In genomic region chr9:58902869-58903585, GRCm38 (mm10) we compare ENCODE assay signal across 10 mouse cellular contexts.
A peak's percentile ranks its signal among the peaks of the same experiment; 100 is the strongest.
DNase-seq lines count a peak whose midpoint lies in the region; ATAC-seq and TF ChIP-seq lines count a peak whose summit lies in the region.
"Had no signal": no experiment of that assay in that cellular context is flagged by ENCODE, and none has a peak within 500 bp of the region (broad histone marks: within the 10 kb centered on the region; RNA-seq: fewer than 3 reads in every experiment).

No protein-coding gene starts in this region.

- no peak overlapping the region for H3K27ac ChIP-seq in liver, postnatal 0 days (ENCODE audit: low read depth)
- H3K27ac ChIP-seq: limb, embryonic 12.5 days; stomach, embryonic 15.5 days had no signal

- TF ChIP-seq CTCF in liver, postnatal 0 days (IDR thresholded peaks at IDR 0.05; ENCODE audit: low read depth) = peak; percentile 68

- intact Hi-C loops in heart, postnatal 25 days (cut with DNase I) = loop anchor here (5.0 to 10.0 kb wide), 2 partner anchors 369 to 662 kb away; no protein-coding TSS in a partner anchor

- H3K4me2 ChIP-seq in liver, postnatal 0 days (ENCODE audit: low read depth, low read length) = no peak overlapping the region
- H3K4me2 ChIP-seq: limb, embryonic 12.5 days; stomach, embryonic 15.5 days had no signal

- no peaks in the 10 kb centered on the region; the same call in 1 of the 2 replicates for H3K4me1 ChIP-seq in liver, postnatal 0 days (ENCODE audit: insufficient read depth)
- H3K4me1 ChIP-seq: limb, embryonic 12.5 days; stomach, embryonic 15.5 days had no signal

- H3K36me3 ChIP-seq in liver, postnatal 0 days (replicated peaks; ENCODE audit: insufficient read depth, low read length) = no peaks in the 10 kb centered on the region; the same call in 1 of the 2 replicates

- peak; percentile 42 for DNase-seq in heart, adult 8-10 months (ENCODE audit: low spot score)
- DNase-seq in heart, postnatal 25 days (ENCODE audit: low spot score) = no peak
- DNase-seq in A20 (ENCODE audit: low read depth, low spot score) = peak; percentile 70
- peak; percentile 65 for DNase-seq in adrenal gland, postnatal 10 days
- DNase-seq in embryo, embryonic 11.5 days (ENCODE audit: low read depth, low spot score) = peak; percentile 51
- peak; percentile 31 for DNase-seq in hindlimb bud, embryonic 11.5 days (ENCODE audit: extremely low spot score, low read depth, low spot score)
- peak; percentile 57 for DNase-seq in liver, postnatal 0 days
- DNase-seq in spleen, postnatal 4 days (ENCODE audit: low spot score in 2 of 2) = peak; percentile 30 to 68

- no peak for ATAC-seq in liver, postnatal 0 days

- no peaks in the 10 kb centered on the region for H3K9me3 ChIP-seq in liver, postnatal 0 days (ENCODE audit: low read length)
- H3K9me3 ChIP-seq: limb, embryonic 12.5 days; stomach, embryonic 15.5 days had no signal

- WGBS in liver, postnatal 0 days (ENCODE audit: insufficient replicate concordance) = 52% methylated on average over 6 of the region's 6 CpGs

- no peaks in the 10 kb centered on the region for H3K27me3 ChIP-seq in liver, postnatal 0 days (ENCODE audit: insufficient read depth, low read length)
- H3K27me3 ChIP-seq: limb, embryonic 12.5 days; stomach, embryonic 15.5 days had no signal

- TF ChIP-seq EP300 in liver, postnatal 0 days (IDR thresholded peaks at IDR 0.05; ENCODE audit: low read depth) = no peak

- H3K4me3 ChIP-seq in liver, postnatal 0 days (ENCODE audit: low read depth, low read length) = no peak overlapping the region
- H3K4me3 ChIP-seq: limb, embryonic 12.5 days; stomach, embryonic 15.5 days had no signal

- H3K9ac ChIP-seq in liver, postnatal 0 days (replicated peaks) = no peak overlapping the region
- H3K9ac ChIP-seq: limb, embryonic 12.5 days; stomach, embryonic 15.5 days had no signal
